Mouse (Mus musculus) stomach, postnatal 0 days (tissue): Measurements from ENCODE around the gene Thap8. TPM values are rescaled to one million over a fixed set of nuclear protein-coding genes. Genes with fewer than 3 reads are reported as not detected.

ENCODE experiments used
- ATAC-seq: fragments of 200-750 bp; cut with Nextera tagmentation; 2 replicates; pipeline ENCODE4 v1.8.0; 2017; ENCODE audit not compliant: low FRiP score, low TSS enrichment
- DNase-seq: peaks from one replicate; pipeline ENCODE4 v3.0.0-alpha.2; 2016; ENCODE audit warnings: low spot score
- H3K27ac ChIP-seq: fragments of 300-500 bp; sonication (generic); replicated peaks from 2 replicates; pipeline ENCODE4 v1.5.1; 2014; ENCODE audit warnings: mild to moderate bottlenecking, control low read depth
- H3K27me3 ChIP-seq: fragments of 300-500 bp; sonication (generic); 2 replicates; pipeline ENCODE4 v1.6.1; 2014; ENCODE audit warnings: low read length; ENCODE audit not compliant: control insufficient read depth, insufficient read depth
- H3K36me3 ChIP-seq: fragments of 300-500 bp; sonication (generic); 2 replicates; pipeline ENCODE4 v1.6.1; 2014; ENCODE audit warnings: low read length, mixed read lengths; ENCODE audit not compliant: control insufficient read depth, insufficient read depth
- H3K4me1 ChIP-seq: fragments of 300-500 bp; sonication (generic); replicated peaks from 2 replicates; pipeline ENCODE4 v1.6.1; 2014; ENCODE audit warnings: antibody characterized with exemption; ENCODE audit not compliant: control insufficient read depth, insufficient read depth
- H3K4me2 ChIP-seq: fragments of 300-500 bp; sonication (generic); replicated peaks from 2 replicates; pipeline ENCODE4 v1.6.1; 2014; ENCODE audit warnings: low read depth, mild to moderate bottlenecking, control low read depth, moderate library complexity
- H3K4me3 ChIP-seq: fragments of 300-500 bp; sonication (generic); 2 replicates; pipeline ENCODE4 v1.5.1; 2014; ENCODE audit warnings: low read depth, low read length, control low read depth
- H3K9ac ChIP-seq: fragments of 300-500 bp; sonication (generic); 2 replicates; pipeline ENCODE4 v1.6.1; 2014; ENCODE audit warnings: mild to moderate bottlenecking, low read length, control low read depth, mixed read lengths
- H3K9me3 ChIP-seq: fragments of 300-500 bp; sonication (generic); 2 replicates; pipeline ENCODE4 v1.6.1; 2016; ENCODE audit warnings: low read length; ENCODE audit not compliant: control insufficient read depth
- CTCF ChIP-seq: IDR thresholded peaks from 2 replicates; pipeline ENCODE4 v1.5.1; 2016; ENCODE audit warnings: antibody characterized with exemption, low read depth, mild to moderate bottlenecking, moderate library complexity
- EP300 ChIP-seq: optimal IDR thresholded peaks from 2 replicates; pipeline ENCODE3; 2016; ENCODE audit warnings: antibody characterized with exemption
- WGBS: fragments of 180-500 bp; shearing (Covaris S2); extraction: QIAGEN DNeasy Blood & Tissue Kit; methylation state at CpG from one replicate; pipeline ENCODE4 v1.1.7; 2014; 5-methylcytosine and 5-hydroxymethylcytosine counted together
- polyA plus RNA-seq: library from polyadenylated mRNA; unstranded; fragments of >200 nt; fragmentation: Nextera tagmentation; extraction: Ambion mirVana; gene quantifications from 2 replicates; pipeline ENCODE4 v1.2.1, GENCODE M21; 2015

Gene Thap8
- polyA plus RNA-seq, 1 experiment from 2014 or later: 0.38 TPM

- Histone ChIP-seq H3K27ac (no peak overlapping the region), H3K4me1 (no peaks in the 10 kb centered on the region), H3K27me3 (no peaks in the 10 kb centered on the region), H3K9me3 (no peaks in the 10 kb centered on the region), H3K36me3 (0 out of 2 replicates have a peak, but pooled peaks cover 2% of the 10 kb centered on the region), H3K4me2 (no peak overlapping the region), H3K9ac (no peak overlapping the region), H3K4me3 (no peak overlapping the region)
- ATAC-seq (peak; percentile 38; the same call in 1 of the 2 replicates), DNase-seq (no peak)
- TF ChIP-seq CTCF (no peak), EP300 (no peak)
- 47% methylated on average over 10 of the region's 10 CpGs for WGBS
Observed at GRCm38 (mm10) chr7:30295103-30295502, 15.2 kb downstream of the Thap8 start.

- no peak overlapping the region for H3K4me3 ChIP-seq
- H3K9ac ChIP-seq: no peak overlapping the region
- no peaks in the 10 kb centered on the region for H3K4me1 ChIP-seq
- no peak for TF ChIP-seq EP300
- no peak overlapping the region for H3K4me2 ChIP-seq
- H3K36me3 ChIP-seq: 0 out of 2 replicates have a peak, but pooled peaks cover 2% of the 10 kb centered on the region
- DNase-seq (no peak), ATAC-seq (no peak)
- no peak overlapping the region for H3K27ac ChIP-seq
- no peaks in the 10 kb centered on the region for H3K27me3 ChIP-seq
- WGBS: 94% methylated on average over 15 of the region's 15 CpGs
- H3K9me3 ChIP-seq: no peaks in the 10 kb centered on the region
Observed at GRCm38 (mm10) chr7:30296816-30297215, 16.9 kb downstream of the Thap8 start.

- Histone ChIP-seq H3K4me2 (no peak overlapping the region), H3K36me3 (0 out of 2 replicates have a peak, but pooled peaks cover 2% of the 10 kb centered on the region), H3K9me3 (no peaks in the 10 kb centered on the region), H3K4me1 (no peaks in the 10 kb centered on the region), H3K27ac (no peak overlapping the region), H3K27me3 (no peaks in the 10 kb centered on the region), H3K9ac (no peak overlapping the region), H3K4me3 (no peak overlapping the region)
- DNase-seq: no peak
- no peak for ATAC-seq
- whole genome bisulfite sequencing: 78% methylated on average over 16 of the region's 16 CpGs
- TF ChIP-seq CTCF (no peak), EP300 (no peak)
Observed at GRCm38 (mm10) chr7:30297266-30297665, 17.4 kb downstream of the Thap8 start.

- WGBS: 54% methylated on average over 3 of the region's 3 CpGs
- Histone ChIP-seq H3K9me3 (no peaks in the 10 kb centered on the region), H3K36me3 (peaks cover 5% of the 10 kb centered on the region; the same call in 1 of the 2 replicates), H3K27me3 (no peaks in the 10 kb centered on the region), H3K9ac (no peak overlapping the region), H3K27ac (no peak overlapping the region), H3K4me3 (no peak overlapping the region), H3K4me2 (no peak overlapping the region), H3K4me1 (no peaks in the 10 kb centered on the region)
- DNase-seq: peak; percentile 34
- no peak for ATAC-seq
- TF ChIP-seq EP300: no peak
- peak; percentile 76 for TF ChIP-seq CTCF
Observed at GRCm38 (mm10) chr7:30300914-30301313, 21.0 kb downstream of the Thap8 start.

- 86% methylated on average over 16 of the region's 16 CpGs for WGBS
- Histone ChIP-seq H3K36me3 (peaks cover 3% of the 10 kb centered on the region; the same call in 1 of the 2 replicates), H3K9me3 (no peaks in the 10 kb centered on the region), H3K9ac (no peak overlapping the region), H3K4me3 (no peak overlapping the region), H3K4me1 (0 out of 2 replicates have a peak, but pooled peaks cover 3% of the 10 kb centered on the region), H3K4me2 (no peak overlapping the region), H3K27ac (no peak overlapping the region), H3K27me3 (no peaks in the 10 kb centered on the region)
- TF ChIP-seq CTCF (peak; percentile 65), EP300 (no peak)
- ATAC-seq: no peak
- DNase-seq: no peak
Observed at GRCm38 (mm10) chr7:30306083-30306779, 26.3 kb downstream of the Thap8 start.
